Mouse (Mus musculus): ENCODE data around the gene Xirp1. TPM values are rescaled to one million over a fixed set of nuclear protein-coding genes. Genes with fewer than 3 reads are reported as not detected.

Gene Xirp1
- polyA plus RNA-seq, 1 experiment from 2014 or later: 1.1 TPM

- ATAC-seq (replicated peaks; ENCODE audit: low FRiP score) (no peak), DNase-seq (ENCODE audit: low spot score) (no peak)
- Histone ChIP-seq H3K27ac (ENCODE audit: low read depth, low read length) (no peak overlapping the region), H3K27me3 (replicated peaks; ENCODE audit: control insufficient read depth, insufficient read depth, low read length) (no peaks in the 10 kb centered on the region), H3K4me1 (replicated peaks; ENCODE audit: control insufficient read depth, insufficient read depth, low read length) (no peaks in the 10 kb centered on the region), H3K4me2 (no peak overlapping the region), H3K36me3 (ENCODE audit: control insufficient read depth, insufficient read depth, low read length) (peaks cover 7% of the 10 kb centered on the region; the same call in 1 of the 2 replicates), H3K9ac (ENCODE audit: low read depth, low read length) (no peak overlapping the region), H3K9me3 (ENCODE audit: control insufficient read depth, low read length) (no peaks in the 10 kb centered on the region), H3K4me3 (ENCODE audit: low read depth, low read length) (no peak overlapping the region)
- 76% methylated on average over 7 of the region's 7 CpGs for WGBS
These were observed 53.6 kb downstream of the Xirp1 start for GRCm38 (mm10) chr9:119969811-119970210.

- Histone ChIP-seq H3K9me3 (ENCODE audit: control insufficient read depth, low read length) (no peaks in the 10 kb centered on the region), H3K27ac (ENCODE audit: low read depth, low read length) (no peak overlapping the region), H3K4me1 (replicated peaks; ENCODE audit: control insufficient read depth, insufficient read depth, low read length) (peaks cover 14% of the 10 kb centered on the region), H3K9ac (ENCODE audit: low read depth, low read length) (no peak overlapping the region), H3K27me3 (replicated peaks; ENCODE audit: control insufficient read depth, insufficient read depth, low read length) (no peaks in the 10 kb centered on the region), H3K36me3 (ENCODE audit: control insufficient read depth, insufficient read depth, low read length) (no peaks in the 10 kb centered on the region), H3K4me3 (ENCODE audit: low read depth, low read length) (no peak overlapping the region), H3K4me2 (no peak overlapping the region)
- DNase-seq (ENCODE audit: low spot score) (no peak), ATAC-seq (replicated peaks; ENCODE audit: low FRiP score) (no peak)
- WGBS: 83% methylated on average over 26 of the region's 26 CpGs
These were observed 57.0 kb downstream of the Xirp1 start for GRCm38 (mm10) chr9:119966221-119966910.

- H3K4me1 ChIP-seq (replicated peaks; ENCODE audit: control insufficient read depth, insufficient read depth, low read length): peaks cover 14% of the 10 kb centered on the region
- WGBS: 76% methylated on average over 3 of the region's 3 CpGs
- no peaks in the 10 kb centered on the region for H3K9me3 ChIP-seq (ENCODE audit: control insufficient read depth, low read length)
- no peak overlapping the region for H3K4me3 ChIP-seq (ENCODE audit: low read depth, low read length)
- no peak overlapping the region for H3K4me2 ChIP-seq
- H3K27ac ChIP-seq (ENCODE audit: low read depth, low read length): no peak overlapping the region
- H3K36me3 ChIP-seq (ENCODE audit: control insufficient read depth, insufficient read depth, low read length): no peaks in the 10 kb centered on the region
- ATAC-seq (replicated peaks; ENCODE audit: low FRiP score) (no peak), DNase-seq (ENCODE audit: low spot score) (no peak)
- no peaks in the 10 kb centered on the region for H3K27me3 ChIP-seq (replicated peaks; ENCODE audit: control insufficient read depth, insufficient read depth, low read length)
- H3K9ac ChIP-seq (ENCODE audit: low read depth, low read length): no peak overlapping the region
These were observed 58.2 kb downstream of the Xirp1 start for GRCm38 (mm10) chr9:119965186-119965585.

GRCm38 (mm10) chr9:119964206-119964605 lies 59.2 kb downstream of the Xirp1 start:
- 61% methylated on average over 3 of the region's 3 CpGs for WGBS
- peak; percentile 47; the same call in 1 of the 2 replicates for ATAC-seq (replicated peaks; ENCODE audit: low FRiP score)
- H3K36me3 ChIP-seq (ENCODE audit: control insufficient read depth, insufficient read depth, low read length): no peaks in the 10 kb centered on the region
- no peak overlapping the region for H3K4me3 ChIP-seq (ENCODE audit: low read depth, low read length)
- H3K9me3 ChIP-seq (ENCODE audit: control insufficient read depth, low read length): no peaks in the 10 kb centered on the region
- H3K4me2 ChIP-seq: no peak overlapping the region
- no peak overlapping the region; the same call in 1 of the 2 replicates for H3K27ac ChIP-seq (ENCODE audit: low read depth, low read length)
- H3K9ac ChIP-seq (ENCODE audit: low read depth, low read length): no peak overlapping the region
- no peak for DNase-seq (ENCODE audit: low spot score)
- H3K4me1 ChIP-seq (replicated peaks; ENCODE audit: control insufficient read depth, insufficient read depth, low read length): peaks cover 14% of the 10 kb centered on the region
- H3K27me3 ChIP-seq (replicated peaks; ENCODE audit: control insufficient read depth, insufficient read depth, low read length): no peaks in the 10 kb centered on the region

Other genes with a start within 250 kb of the Xirp1 start
- 0.09 and 0.10 TPM in 2 replicates for gene Scn11a, start 198.1 kb downstream of the Xirp1 start, polyA plus RNA-seq (2014; fragmentation: Nextera tagmentation; extraction: Ambion mirVana)
- gene Wdr48, start 128.7 kb downstream of the Xirp1 start, polyA plus RNA-seq (2014; fragmentation: Nextera tagmentation; extraction: Ambion mirVana): 45.6 and 49.2 TPM in 2 replicates
- gene Gorasp1, start 86.0 kb downstream of the Xirp1 start, polyA plus RNA-seq (2014; fragmentation: Nextera tagmentation; extraction: Ambion mirVana): 24.7 and 25.0 TPM in 2 replicates
- gene Ttc21a, start 86.0 kb downstream of the Xirp1 start, polyA plus RNA-seq (2014; fragmentation: Nextera tagmentation; extraction: Ambion mirVana): 0.14 TPM in 1 of 2 replicates, not detected in the other
- 1.1 and 2.2 TPM in 2 replicates for gene Csrnp1, start 38.9 kb downstream of the Xirp1 start, polyA plus RNA-seq (2014; fragmentation: Nextera tagmentation; extraction: Ambion mirVana)
- 5.7 and 7.0 TPM in 2 replicates for gene Cx3cr1, start 46.3 kb upstream of the Xirp1 start, polyA plus RNA-seq (2014; fragmentation: Nextera tagmentation; extraction: Ambion mirVana)
- not detected in 2 replicates for gene Ccr8, start 68.5 kb upstream of the Xirp1 start, polyA plus RNA-seq (2014; fragmentation: Nextera tagmentation; extraction: Ambion mirVana)
- gene Slc25a38, start 86.8 kb upstream of the Xirp1 start, polyA plus RNA-seq (2014; fragmentation: Nextera tagmentation; extraction: Ambion mirVana): 138 and 147 TPM in 2 replicates
- 1,895 and 1,977 TPM in 2 replicates for gene Rpsa, start 104.1 kb upstream of the Xirp1 start, polyA plus RNA-seq (2014; fragmentation: Nextera tagmentation; extraction: Ambion mirVana)
- not detected in 2 replicates for gene Mobp, start 126.1 kb upstream of the Xirp1 start, polyA plus RNA-seq (2014; fragmentation: Nextera tagmentation; extraction: Ambion mirVana)

All from liver, embryonic 11.5 days (tissue).